Mouse (Mus musculus): ENCODE results near the gene Rasl10b. TPM values are rescaled to one million over a fixed set of nuclear protein-coding genes. Genes with fewer than 3 reads are reported as not detected.

Rasl10b gene
- polyA plus RNA-seq, 1 experiment from 2014 or later: 0.88 TPM

- 11% methylated on average over 29 of the region's 29 CpGs for WGBS
- Histone ChIP-seq H3K9me3 (ENCODE audit: low read depth, low read length) (no peaks in the 10 kb centered on the region), H3K36me3 (ENCODE audit: insufficient read depth) (no peaks in the 10 kb centered on the region), H3K4me2 (peak overlapping the region; percentile 49; the same call in 1 of the 2 replicates), H3K9ac (no peak overlapping the region), H3K27ac (ENCODE audit: low read depth) (no peak overlapping the region), H3K4me1 (ENCODE audit: insufficient read depth) (peaks cover 4% of the 10 kb centered on the region; the same call in 1 of the 2 replicates), H3K27me3 (ENCODE audit: insufficient read depth, low read length) (peaks cover 48% of the 10 kb centered on the region), H3K4me3 (ENCODE audit: low read depth, low read length) (no peak overlapping the region; the same call in 1 of the 2 replicates)
- ATAC-seq (ENCODE audit: insufficient read depth) (no peak), DNase-seq (peak; percentile 92)
- peak; percentile 80 for TF ChIP-seq CTCF (IDR thresholded peaks at IDR 0.05; ENCODE audit: low read depth)
Observed at GRCm38 (mm10) chr11:83442596-83443267, 33.8 kb downstream of the Rasl10b start.

GRCm38 (mm10) chr11:83443824-83444223 lies 34.9 kb downstream of the Rasl10b start:
- TF ChIP-seq CTCF (IDR thresholded peaks at IDR 0.05; ENCODE audit: low read depth): no peak
- DNase-seq (no peak), ATAC-seq (ENCODE audit: insufficient read depth) (no peak)
- H3K4me2 ChIP-seq: no peak overlapping the region
- no peak overlapping the region for H3K27ac ChIP-seq (ENCODE audit: low read depth)
- no peak overlapping the region for H3K9ac ChIP-seq
- 7% methylated on average over 7 of the region's 7 CpGs for WGBS
- H3K4me3 ChIP-seq (ENCODE audit: low read depth, low read length): no peak overlapping the region
- peaks cover 48% of the 10 kb centered on the region for H3K27me3 ChIP-seq (ENCODE audit: insufficient read depth, low read length)
- no peaks in the 10 kb centered on the region for H3K36me3 ChIP-seq (ENCODE audit: insufficient read depth)
- H3K9me3 ChIP-seq (ENCODE audit: low read depth, low read length): no peaks in the 10 kb centered on the region
- H3K4me1 ChIP-seq (ENCODE audit: insufficient read depth): peaks cover 14% of the 10 kb centered on the region

DNA sequence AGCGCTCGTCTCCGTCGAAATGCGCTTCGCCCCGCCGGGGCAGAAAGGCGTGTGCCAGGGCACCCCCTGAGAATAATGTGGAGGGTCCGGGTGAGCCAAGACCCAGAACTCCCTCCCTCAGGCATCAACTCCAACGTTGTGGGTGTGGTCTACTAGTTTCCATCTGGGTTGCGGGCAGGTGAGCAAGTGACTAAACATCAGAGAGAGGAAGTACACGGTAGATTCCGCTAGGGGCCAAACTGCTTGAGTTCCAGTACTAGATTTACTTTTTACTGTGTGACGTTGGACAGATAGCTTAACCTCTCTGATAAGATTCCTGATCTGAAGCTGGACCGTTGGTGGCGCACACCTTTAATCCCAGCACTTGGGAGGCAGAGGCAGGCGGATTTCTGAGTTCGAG lies 36.1 kb downstream of the Rasl10b start:
- peaks cover 19% of the 10 kb centered on the region for H3K4me1 ChIP-seq (ENCODE audit: insufficient read depth)
- WGBS: 26% methylated on average over 19 of the region's 19 CpGs
- DNase-seq (no peak), ATAC-seq (ENCODE audit: insufficient read depth) (no peak)
- no peaks in the 10 kb centered on the region for H3K9me3 ChIP-seq (ENCODE audit: low read depth, low read length)
- H3K4me2 ChIP-seq: peak overlapping the region; percentile 45
- H3K27me3 ChIP-seq (ENCODE audit: insufficient read depth, low read length): peaks cover 48% of the 10 kb centered on the region
- H3K9ac ChIP-seq: peak overlapping the region; percentile 16; the same call in 1 of the 2 replicates
- no peaks in the 10 kb centered on the region for H3K36me3 ChIP-seq (ENCODE audit: insufficient read depth)
- peak; percentile 12; the same call in 1 of the 2 replicates for TF ChIP-seq CTCF (IDR thresholded peaks at IDR 0.05; ENCODE audit: low read depth)
- H3K27ac ChIP-seq (ENCODE audit: low read depth): no peak overlapping the region
- peak overlapping the region; percentile 24 for H3K4me3 ChIP-seq (ENCODE audit: low read depth, low read length)

- H3K9ac ChIP-seq: no peak overlapping the region
- DNase-seq (no peak), ATAC-seq (ENCODE audit: insufficient read depth) (peak; percentile 3; the same call in 1 of the 2 replicates)
- no peak overlapping the region for H3K4me2 ChIP-seq
- no peak for TF ChIP-seq CTCF (IDR thresholded peaks at IDR 0.05; ENCODE audit: low read depth)
- peaks cover 19% of the 10 kb centered on the region for H3K4me1 ChIP-seq (ENCODE audit: insufficient read depth)
- H3K9me3 ChIP-seq (ENCODE audit: low read depth, low read length): no peaks in the 10 kb centered on the region
- no peaks in the 10 kb centered on the region for H3K36me3 ChIP-seq (ENCODE audit: insufficient read depth)
- H3K4me3 ChIP-seq (ENCODE audit: low read depth, low read length): no peak overlapping the region
- H3K27ac ChIP-seq (ENCODE audit: low read depth): no peak overlapping the region; the same call in 1 of the 2 replicates
- peaks cover 31% of the 10 kb centered on the region for H3K27me3 ChIP-seq (ENCODE audit: insufficient read depth, low read length)
- 45% methylated on average over 10 of the region's 10 CpGs for WGBS
Observed at GRCm38 (mm10) chr11:83447612-83448011, 38.7 kb downstream of the Rasl10b start.

- H3K4me3 ChIP-seq (ENCODE audit: low read depth, low read length): no peak overlapping the region
- H3K9me3 ChIP-seq (ENCODE audit: low read depth, low read length): no peaks in the 10 kb centered on the region
- no peak overlapping the region for H3K9ac ChIP-seq
- no peaks in the 10 kb centered on the region for H3K36me3 ChIP-seq (ENCODE audit: insufficient read depth)
- peaks cover 26% of the 10 kb centered on the region for H3K27me3 ChIP-seq (ENCODE audit: insufficient read depth, low read length)
- no peak for TF ChIP-seq CTCF (IDR thresholded peaks at IDR 0.05; ENCODE audit: low read depth)
- ATAC-seq (ENCODE audit: insufficient read depth) (peak; percentile 61), DNase-seq (peak; percentile 78)
- H3K4me2 ChIP-seq: no peak overlapping the region
- peak overlapping the region; percentile 4; the same call in 1 of the 2 replicates for H3K27ac ChIP-seq (ENCODE audit: low read depth)
- 24% methylated on average over 16 of the region's 16 CpGs for WGBS
- H3K4me1 ChIP-seq (ENCODE audit: insufficient read depth): peaks cover 19% of the 10 kb centered on the region
Observed at GRCm38 (mm10) chr11:83448021-83448926, 39.3 kb downstream of the Rasl10b start.

GRCm38 (mm10) chr11:83448927-83449236 lies 39.9 kb downstream of the Rasl10b start:
- H3K36me3 ChIP-seq (ENCODE audit: insufficient read depth): no peaks in the 10 kb centered on the region
- 0 out of 2 replicates have a peak overlapping the region, but pooled peaks have one; percentile 4 for H3K27ac ChIP-seq (ENCODE audit: low read depth)
- H3K4me1 ChIP-seq (ENCODE audit: insufficient read depth): peaks cover 19% of the 10 kb centered on the region

GRCm38 (mm10) chr11:83449298-83449697 lies 40.4 kb downstream of the Rasl10b start:
- ATAC-seq (ENCODE audit: insufficient read depth) (no peak), DNase-seq (no peak)
- H3K9me3 ChIP-seq (ENCODE audit: low read depth, low read length): no peaks in the 10 kb centered on the region
- H3K4me2 ChIP-seq: no peak overlapping the region
- H3K9ac ChIP-seq: no peak overlapping the region
- peaks cover 19% of the 10 kb centered on the region for H3K4me1 ChIP-seq (ENCODE audit: insufficient read depth)
- 26% methylated on average over 4 of the region's 4 CpGs for WGBS
- no peak for TF ChIP-seq CTCF (IDR thresholded peaks at IDR 0.05; ENCODE audit: low read depth)
- H3K36me3 ChIP-seq (ENCODE audit: insufficient read depth): no peaks in the 10 kb centered on the region
- H3K27me3 ChIP-seq (ENCODE audit: insufficient read depth, low read length): peaks cover 16% of the 10 kb centered on the region
- no peak overlapping the region for H3K4me3 ChIP-seq (ENCODE audit: low read depth, low read length)
- peak overlapping the region; percentile 28; the same call in 1 of the 2 replicates for H3K27ac ChIP-seq (ENCODE audit: low read depth)

More at GRCm38 (mm10) chr11:83448927-83449236, 39.9 kb downstream of the Rasl10b start:
- Histone ChIP-seq H3K9ac (no peak overlapping the region), H3K9me3 (ENCODE audit: low read depth, low read length) (no peaks in the 10 kb centered on the region), H3K4me3 (ENCODE audit: low read depth, low read length) (no peak overlapping the region), H3K4me2 (no peak overlapping the region), H3K27me3 (ENCODE audit: insufficient read depth, low read length) (peaks cover 20% of the 10 kb centered on the region)
- ATAC-seq (ENCODE audit: insufficient read depth): peak; percentile 33; the same call in 1 of the 2 replicates
- no peak for TF ChIP-seq CTCF (IDR thresholded peaks at IDR 0.05; ENCODE audit: low read depth)
- DNase-seq: peak; percentile 72

All from lung, embryonic 14.5 days (tissue).